Mouse (Mus musculus) heart, embryonic 12.5 days (tissue): ENCODE data around the gene Rnf121. TPM values are rescaled to one million over a fixed set of nuclear protein-coding genes. Genes with fewer than 3 reads are reported as not detected.

Source experiments
- ATAC-seq: fragments of 200-750 bp; cut with Nextera tagmentation; 2 replicates; pipeline ENCODE4 v1.8.0; 2017; ENCODE audit warnings: moderate TSS enrichment, moderate library complexity; ENCODE audit not compliant: insufficient number of reproducible peaks, low FRiP score
- H3K27ac ChIP-seq: fragments of 300-500 bp; sonication (generic); 2 replicates; pipeline ENCODE4 v1.5.1; 2016; ENCODE audit warnings: mild to moderate bottlenecking, moderate library complexity; ENCODE audit not compliant: poor library complexity, severe bottlenecking
- H3K27me3 ChIP-seq: fragments of 300-500 bp; sonication (generic); replicated peaks from 2 replicates; pipeline ENCODE4 v1.6.1; 2016; ENCODE audit warnings: mild to moderate bottlenecking, moderate library complexity
- H3K36me3 ChIP-seq: fragments of 300-500 bp; sonication (generic); 2 replicates; pipeline ENCODE4 v1.6.1; 2016; ENCODE audit warnings: mild to moderate bottlenecking, moderate library complexity
- H3K4me1 ChIP-seq: fragments of 300-500 bp; sonication (generic); replicated peaks from 2 replicates; pipeline ENCODE4 v1.6.1; 2016; ENCODE audit warnings: mild to moderate bottlenecking
- H3K4me2 ChIP-seq: fragments of 300-500 bp; sonication (generic); 2 replicates; pipeline ENCODE4 v1.6.1; 2016; ENCODE audit warnings: mild to moderate bottlenecking, moderate library complexity
- H3K4me3 ChIP-seq: fragments of 300-500 bp; sonication (generic); 2 replicates; pipeline ENCODE4 v1.5.1; 2016; ENCODE audit warnings: mild to moderate bottlenecking
- H3K9ac ChIP-seq: fragments of 300-500 bp; sonication (generic); 2 replicates; pipeline ENCODE4 v1.6.1; 2016; ENCODE audit warnings: mild to moderate bottlenecking, moderate library complexity
- H3K9me3 ChIP-seq: fragments of 300-500 bp; sonication (generic); replicated peaks from 2 replicates; pipeline ENCODE4 v1.6.1; 2016; ENCODE audit warnings: mild to moderate bottlenecking, moderate library complexity
- WGBS: fragments of 180-500 bp; shearing (Covaris S2); methylation state at CpG from one replicate; pipeline ENCODE4 v1.1.7; 2016; 5-methylcytosine and 5-hydroxymethylcytosine counted together
- polyA plus RNA-seq: library from polyadenylated mRNA; unstranded; fragments of >200 nt; fragmentation: Nextera tagmentation; extraction: Ambion mirVana; gene quantifications from 2 replicates; pipeline ENCODE4 v1.2.1, GENCODE M21; 2016

The Rnf121 gene
- polyA plus RNA-seq, 1 experiment from 2014 or later, result 21.3 TPM

DNA sequence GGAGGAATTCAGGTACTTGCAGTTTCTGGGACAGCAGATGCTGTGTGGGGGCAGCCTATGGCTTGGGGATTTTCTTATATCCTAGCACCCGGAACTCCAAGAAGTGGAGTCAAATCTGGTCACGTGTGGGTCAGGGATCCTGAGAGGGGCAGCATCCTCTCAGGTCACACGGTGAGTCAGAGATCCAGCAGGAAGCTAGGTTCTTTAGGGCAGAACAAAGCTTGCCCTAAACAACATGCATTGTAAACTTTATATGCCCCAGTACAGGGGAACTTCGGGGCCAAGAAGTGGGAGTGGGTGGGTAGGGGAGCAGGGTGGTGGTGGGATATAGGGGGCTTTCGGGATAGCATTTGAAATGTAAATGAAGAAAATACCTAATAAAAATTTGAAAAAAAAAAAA is 35.6 kb upstream of the Rnf121 start:
- Histone ChIP-seq H3K9me3 (no peaks in the 10 kb centered on the region), H3K4me2 (peak overlapping the region; percentile 84; the same call in 1 of the 2 replicates), H3K27me3 (0 out of 2 replicates have a peak, but pooled peaks cover 11% of the 10 kb centered on the region), H3K9ac (no peak overlapping the region), H3K4me1 (peaks cover 38% of the 10 kb centered on the region), H3K4me3 (no peak overlapping the region), H3K27ac (peak overlapping the region; percentile 28; the same call in 1 of the 2 replicates), H3K36me3 (0 out of 2 replicates have a peak, but pooled peaks cover 2% of the 10 kb centered on the region)
- WGBS, result 60% methylated on average over 5 of the region's 5 CpGs
- ATAC-seq, result no peak

DNA sequence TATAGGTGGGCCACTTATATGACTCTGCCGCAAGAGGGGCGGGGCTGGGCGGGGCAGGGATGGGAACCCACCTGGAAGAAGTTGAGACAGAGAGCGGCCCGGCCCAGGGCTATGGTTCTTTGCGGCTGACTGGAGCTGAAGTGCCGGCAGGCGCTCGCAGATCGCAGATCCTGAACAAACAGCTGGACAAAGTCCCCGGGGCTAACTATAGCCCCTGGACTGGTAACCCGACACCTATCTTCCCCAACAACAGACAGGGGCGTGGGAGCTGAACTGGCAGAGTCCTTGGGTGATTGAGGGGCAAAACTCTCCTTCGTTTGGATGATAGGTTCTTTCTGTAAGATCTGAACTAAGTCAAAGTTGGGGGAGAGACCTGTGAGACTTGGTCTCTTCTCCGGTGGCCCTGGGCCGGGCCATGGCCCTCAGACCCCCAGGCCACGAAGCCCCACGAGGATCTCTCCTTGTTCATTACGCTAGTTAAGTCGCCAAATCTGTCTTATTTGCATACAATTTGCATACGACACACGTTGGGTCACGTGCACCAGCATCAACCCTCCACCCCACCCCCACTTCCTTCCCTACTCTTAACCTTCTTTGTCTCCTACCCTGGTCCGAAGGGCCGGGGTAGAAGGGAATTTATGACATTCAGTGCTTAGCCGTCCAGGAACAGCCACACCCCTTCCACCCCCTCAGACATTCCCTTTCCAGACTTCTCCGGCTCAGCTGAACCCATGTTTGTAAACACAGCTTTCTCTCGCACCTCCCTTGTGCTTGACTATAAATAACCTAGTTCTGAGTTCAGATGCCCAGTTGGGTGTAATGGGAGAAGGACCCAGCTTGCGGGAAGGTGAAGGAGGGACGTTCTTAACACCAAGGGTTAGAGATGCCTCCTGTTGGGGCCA is 34.7 kb upstream of the Rnf121 start:
- peak; percentile 67 for ATAC-seq
- 0 out of 2 replicates have a peak, but pooled peaks cover 11% of the 10 kb centered on the region for H3K27me3 ChIP-seq
- WGBS, result 5% methylated on average over 30 of the region's 30 CpGs
- peak overlapping the region; percentile 57; the same call in 1 of the 2 replicates for H3K9ac ChIP-seq
- H3K4me2 ChIP-seq, result peak overlapping the region; percentile 84
- H3K4me3 ChIP-seq, result peak overlapping the region; percentile 42
- H3K27ac ChIP-seq, result peak overlapping the region; percentile 28; the same call in 1 of the 2 replicates
- peaks cover 6% of the 10 kb centered on the region; the same call in 1 of the 2 replicates for H3K36me3 ChIP-seq
- peaks cover 38% of the 10 kb centered on the region for H3K4me1 ChIP-seq
- H3K9me3 ChIP-seq, result no peaks in the 10 kb centered on the region

GRCm38 (mm10) chr7:102087336-102087735 is 22.1 kb upstream of the Rnf121 start:
- Histone ChIP-seq H3K9ac (no peak overlapping the region), H3K9me3 (no peaks in the 10 kb centered on the region), H3K4me2 (no peak overlapping the region), H3K4me3 (no peak overlapping the region), H3K4me1 (no peaks in the 10 kb centered on the region), H3K27me3 (no peaks in the 10 kb centered on the region), H3K36me3 (peaks cover 67% of the 10 kb centered on the region), H3K27ac (no peak overlapping the region)
- WGBS, result 87% methylated on average over 4 of the region's 4 CpGs
- ATAC-seq, result no peak

GRCm38 (mm10) chr7:102084041-102084696 is 18.9 kb upstream of the Rnf121 start:
- no peak overlapping the region for H3K4me3 ChIP-seq
- no peak overlapping the region for H3K27ac ChIP-seq
- H3K4me1 ChIP-seq, result no peaks in the 10 kb centered on the region
- peaks cover 82% of the 10 kb centered on the region for H3K36me3 ChIP-seq
- WGBS, result 80% methylated on average over 26 of the region's 26 CpGs
- no peaks in the 10 kb centered on the region for H3K27me3 ChIP-seq
- no peaks in the 10 kb centered on the region for H3K9me3 ChIP-seq
- H3K4me2 ChIP-seq, result no peak overlapping the region
- no peak overlapping the region for H3K9ac ChIP-seq
- ATAC-seq, result no peak

DNA sequence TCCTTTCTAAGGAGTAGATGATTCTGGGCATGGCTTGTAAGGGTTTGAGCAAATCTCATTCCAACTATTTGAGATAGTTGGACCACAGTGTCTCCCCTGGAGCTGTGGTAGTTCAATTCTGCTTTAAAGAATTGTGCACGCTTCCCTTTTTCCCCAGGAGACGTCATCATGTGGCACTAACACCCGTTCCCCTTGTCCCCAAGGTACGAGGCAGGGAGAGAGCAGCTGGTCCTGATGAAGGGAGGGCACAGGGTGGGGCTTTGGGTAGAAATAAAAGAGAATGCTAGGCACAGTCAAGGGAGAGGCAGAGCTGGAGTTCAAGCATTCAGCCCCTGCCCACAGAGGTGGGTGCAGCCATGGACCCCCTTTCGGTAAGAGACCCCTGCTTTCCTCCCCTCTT is 17.5 kb upstream of the Rnf121 start, which contains the start of gene Trpc2:
Trpc2 (plus strand) TSS at position 301 of the 400 bp plus-strand sequence.
- H3K27ac ChIP-seq, result no peak within 1 kb of the TSS
- 82% methylated on average over 5 of the region's 5 CpGs for WGBS
- no peaks in the 10 kb centered on the region for H3K27me3 ChIP-seq
- H3K4me2 ChIP-seq, result no peak within 1 kb of the TSS
- H3K36me3 ChIP-seq, result peaks cover 82% of the 10 kb centered on the region
- no peaks in the 10 kb centered on the region for H3K4me1 ChIP-seq
- no peak within 1 kb of the TSS for H3K4me3 ChIP-seq
- no peak for ATAC-seq
- H3K9me3 ChIP-seq, result no peaks in the 10 kb centered on the region
- H3K9ac ChIP-seq, result no peak within 1 kb of the TSS

DNA sequence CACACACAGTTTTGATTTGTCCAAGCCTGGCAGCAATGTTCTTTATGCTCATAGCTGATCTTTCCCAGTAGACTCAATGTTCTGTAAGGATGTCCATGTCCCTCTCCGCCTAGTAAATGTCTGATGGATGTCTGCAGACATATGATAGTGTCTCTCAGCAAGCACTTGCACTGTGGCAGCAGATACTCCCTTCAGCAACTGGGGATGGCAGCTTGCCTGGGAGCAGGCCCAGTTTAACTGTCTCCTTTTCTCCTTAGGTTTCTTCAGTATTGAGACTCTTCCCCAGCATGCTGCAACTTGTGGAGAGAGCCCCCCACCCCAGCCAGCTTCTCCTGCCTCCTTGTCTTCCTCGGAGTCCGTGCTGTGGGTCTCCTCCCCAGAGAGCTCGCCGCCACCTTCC is 16.5 kb upstream of the Rnf121 start:
- Histone ChIP-seq H3K27me3 (no peaks in the 10 kb centered on the region), H3K4me2 (no peak overlapping the region), H3K9me3 (no peaks in the 10 kb centered on the region), H3K4me3 (no peak overlapping the region), H3K9ac (no peak overlapping the region), H3K27ac (no peak overlapping the region), H3K4me1 (no peaks in the 10 kb centered on the region), H3K36me3 (peaks cover 90% of the 10 kb centered on the region)
- no peak for ATAC-seq
- WGBS, result 93% methylated on average over 5 of the region's 5 CpGs

- no peak overlapping the region for H3K4me2 ChIP-seq
- no peaks in the 10 kb centered on the region for H3K9me3 ChIP-seq
- WGBS, result 90% methylated on average over 8 of the region's 8 CpGs
- H3K9ac ChIP-seq, result no peak overlapping the region
- H3K4me3 ChIP-seq, result no peak overlapping the region
- no peaks in the 10 kb centered on the region for H3K27me3 ChIP-seq
- H3K4me1 ChIP-seq, result no peaks in the 10 kb centered on the region
- H3K36me3 ChIP-seq, result peaks cover 91% of the 10 kb centered on the region
- ATAC-seq, result no peak
- H3K27ac ChIP-seq, result no peak overlapping the region
Measured at GRCm38 (mm10) chr7:102080311-102080710, 15.0 kb upstream of the Rnf121 start.

GRCm38 (mm10) chr7:102078517-102078916 is 13.2 kb upstream of the Rnf121 start:
- WGBS, result 74% methylated on average over 7 of the region's 7 CpGs
- ATAC-seq, result no peak
- Histone ChIP-seq H3K9me3 (no peaks in the 10 kb centered on the region), H3K4me2 (no peak overlapping the region), H3K27me3 (no peaks in the 10 kb centered on the region), H3K4me1 (no peaks in the 10 kb centered on the region), H3K36me3 (peaks cover 91% of the 10 kb centered on the region), H3K27ac (no peak overlapping the region), H3K4me3 (no peak overlapping the region), H3K9ac (no peak overlapping the region)

DNA sequence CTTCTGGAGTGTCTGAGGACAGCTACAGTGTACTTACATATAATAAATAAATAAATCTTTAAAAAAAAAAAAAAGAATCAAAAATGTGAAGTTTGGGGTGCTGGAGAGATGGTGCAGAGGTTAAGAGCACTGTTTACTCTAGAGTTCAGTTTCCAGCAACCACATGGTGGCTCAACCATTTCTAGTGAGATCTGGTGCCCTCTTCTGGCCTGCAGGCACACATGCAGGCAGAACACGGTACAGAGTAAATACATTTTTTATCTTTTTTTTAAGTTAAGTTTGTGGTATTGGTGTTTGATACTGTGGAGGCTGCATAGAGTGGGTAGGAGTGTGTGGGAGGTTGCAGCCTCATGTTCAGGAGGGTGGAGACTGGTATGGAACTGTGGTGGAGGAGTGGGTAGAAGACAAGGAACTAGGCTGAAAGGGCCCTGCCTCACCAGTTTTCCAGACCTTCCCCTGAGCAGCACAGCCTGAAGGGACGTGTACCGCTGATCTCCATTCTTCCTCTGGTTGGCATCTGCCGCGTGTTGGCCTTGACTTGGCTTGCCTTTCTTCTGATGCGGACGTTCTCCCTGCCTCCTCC is 11.5 kb upstream of the Rnf121 start:
- no peak overlapping the region for H3K9ac ChIP-seq
- no peaks in the 10 kb centered on the region for H3K27me3 ChIP-seq
- no peaks in the 10 kb centered on the region for H3K4me1 ChIP-seq
- no peaks in the 10 kb centered on the region for H3K9me3 ChIP-seq
- H3K27ac ChIP-seq, result no peak overlapping the region
- H3K4me3 ChIP-seq, result no peak overlapping the region
- 78% methylated on average over 7 of the region's 7 CpGs for WGBS
- H3K4me2 ChIP-seq, result no peak overlapping the region
- ATAC-seq, result no peak
- peaks cover 89% of the 10 kb centered on the region for H3K36me3 ChIP-seq

DNA sequence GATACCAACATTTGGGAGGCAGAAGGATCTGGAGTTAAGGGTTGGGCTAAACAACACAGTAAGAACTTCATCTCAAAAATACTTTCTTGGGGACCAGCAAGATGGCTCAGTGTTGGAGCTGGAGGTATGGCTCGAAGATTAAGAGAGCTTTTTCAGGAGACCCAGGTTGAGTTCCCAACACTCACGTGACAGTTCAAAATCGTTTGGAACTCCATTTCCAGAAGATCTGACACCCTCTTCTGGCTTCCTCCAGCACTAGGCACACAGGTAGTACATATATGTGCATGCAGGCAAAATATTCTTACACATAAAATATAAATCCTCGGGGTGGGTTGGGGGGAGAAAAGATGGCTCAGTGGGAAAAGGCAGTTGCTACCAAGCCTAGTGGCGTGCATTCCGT is 1.1 kb upstream of the Rnf121 start:
- WGBS, result 73% methylated on average over 6 of the region's 6 CpGs

GRCm38 (mm10) chr7:102064655-102065045 is 619 bp downstream of the Rnf121 start:
- peak overlapping the region; percentile 95 for H3K4me3 ChIP-seq
- no peak for ATAC-seq
- peak overlapping the region; percentile 44; the same call in 1 of the 2 replicates for H3K27ac ChIP-seq
- peaks cover 19% of the 10 kb centered on the region for H3K4me1 ChIP-seq
- peak overlapping the region; percentile 83 for H3K4me2 ChIP-seq
- WGBS, result under 1% methylated on average over 9 of the region's 9 CpGs
- H3K36me3 ChIP-seq, result peaks cover 20% of the 10 kb centered on the region
- H3K9me3 ChIP-seq, result no peaks in the 10 kb centered on the region
- no peaks in the 10 kb centered on the region for H3K27me3 ChIP-seq
- H3K9ac ChIP-seq, result peak overlapping the region; percentile 83

More for the DNA sequence above, 1.1 kb upstream of the Rnf121 start:
- Histone ChIP-seq H3K4me2 (peak overlapping the region; percentile 83), H3K27me3 (no peaks in the 10 kb centered on the region), H3K36me3 (peaks cover 28% of the 10 kb centered on the region; the same call in 1 of the 2 replicates), H3K4me1 (peaks cover 19% of the 10 kb centered on the region), H3K9me3 (no peaks in the 10 kb centered on the region), H3K4me3 (peak overlapping the region; percentile 95), H3K9ac (peak overlapping the region; percentile 81), H3K27ac (no peak overlapping the region)
- ATAC-seq, result no peak
